22 mouse cellular contexts compared by ENCODE assay signal in the genomic region with DNA sequence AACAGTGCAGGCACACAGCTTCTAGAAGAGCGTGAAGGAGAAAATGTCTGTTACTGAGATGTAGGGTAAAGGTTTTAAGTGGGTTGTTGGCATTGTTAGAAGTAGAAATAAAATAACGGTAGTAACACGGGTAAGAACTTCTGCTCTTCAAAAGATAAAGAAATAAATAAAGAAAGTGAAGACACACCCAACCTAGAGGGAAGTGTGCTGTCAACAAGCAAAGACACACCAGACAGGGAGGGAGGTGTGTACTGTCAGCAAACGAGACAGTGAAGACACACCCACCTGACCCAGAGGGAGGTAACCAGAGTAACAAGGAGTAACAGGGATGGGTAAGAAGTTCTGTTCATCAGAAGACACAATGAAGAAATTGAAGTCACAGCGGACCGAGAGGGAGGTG. TPM values are rescaled to one million over a fixed set of nuclear protein-coding genes. Genes with fewer than 3 reads are reported as not detected.
DNase-seq lines count a peak whose midpoint lies in the region; ATAC-seq and TF ChIP-seq lines count a peak whose summit lies in the region.
"Had no signal": no experiment of that assay in that cellular context is flagged by ENCODE, and none has a peak within 500 bp of the region (broad histone marks: within the 10 kb centered on the region; RNA-seq: fewer than 3 reads in every experiment).

No protein-coding gene starts in this region.

- no peaks in the 10 kb centered on the region for H3K4me1 ChIP-seq in heart, adult 2 months (ENCODE audit: control insufficient read depth, insufficient read depth, low read length)
- peaks cover 6 to 14% of the 10 kb centered on the region in 2 experiments; a peak in 3 of 4 replicates for H3K4me1 ChIP-seq in MEL (ENCODE audit: control insufficient read depth in 1 of 2, insufficient read depth in 2 of 2, low read length in 2 of 2)
- H3K4me1 ChIP-seq: embryonic facial prominence, embryonic 12.5 days; embryonic facial prominence, embryonic 15.5 days; hindbrain, embryonic 13.5 days; intestine, embryonic 15.5 days had no signal

- H3K27me3 ChIP-seq in heart, adult 2 months (ENCODE audit: control insufficient read depth, insufficient read depth, low read length) = no peaks in the 10 kb centered on the region; the same call in 1 of the 2 replicates
- H3K27me3 ChIP-seq in MEL (ENCODE audit: control insufficient read depth in 1 of 2, insufficient read depth in 2 of 2, low read length in 2 of 2) = no peaks in the 10 kb centered on the region; a peak in 1 of 4 replicates
- H3K27me3 ChIP-seq: embryonic facial prominence, embryonic 12.5 days; embryonic facial prominence, embryonic 15.5 days; intestine, embryonic 15.5 days had no signal

- intact Hi-C loops in heart, adult 2 months (cut with DNase I) = no loop called here

- 57% methylated on average over 6 of the region's 6 CpGs for WGBS in heart, adult 2 months

- H3K9ac ChIP-seq in heart, adult 2 months (ENCODE audit: low read depth, low read length) = no peak overlapping the region
- peak overlapping the region; percentile 44; the same call in 1 of the 2 replicates for H3K9ac ChIP-seq in MEL (ENCODE audit: control insufficient read depth, low read depth, low read length, poor library complexity, severe bottlenecking)
- H3K9ac ChIP-seq: embryonic facial prominence, embryonic 12.5 days; embryonic facial prominence, embryonic 15.5 days; forebrain, postnatal 0 days; hindbrain, embryonic 13.5 days; intestine, embryonic 15.5 days had no signal

- no peak overlapping the region for H3K27ac ChIP-seq in heart, adult 2 months
- H3K27ac ChIP-seq in MEL (ENCODE audit: control insufficient read depth, low read depth, low read length) = peak overlapping the region; percentile 88
- H3K27ac ChIP-seq: embryonic facial prominence, embryonic 12.5 days; embryonic facial prominence, embryonic 15.5 days; gastrocnemius, adult 2 months; hindbrain, embryonic 13.5 days; intestine, embryonic 15.5 days had no signal

- no peak for TF ChIP-seq CTCF in heart, adult 2 months (IDR thresholded peaks at IDR 0.05)
- TF ChIP-seq CTCF in MEL (IDR thresholded peaks at IDR 0.05 in 2 of 3, conservative IDR thresholded peaks at IDR 0.05 in 1 of 3; ENCODE audit: control insufficient read depth in 1 of 3, insufficient read depth in 1 of 3, low read depth in 2 of 3, low read length in 3 of 3, poor library complexity in 1 of 3, severe bottlenecking in 1 of 3) = no peak

- no peak for TF ChIP-seq EP300 in heart, adult 2 months (IDR thresholded peaks at IDR 0.05; ENCODE audit: insufficient read depth, low read depth, low read length)
- TF ChIP-seq EP300 in MEL (IDR thresholded peaks at IDR 0.05; ENCODE audit: low read depth in 1 of 2, low read length in 2 of 2) = peak; percentile 75 to 87

- peak; percentile 37 for DNase-seq in heart, adult 11 months
- DNase-seq in heart, adult 2 months = no peak
- DNase-seq in MEL (ENCODE audit: low read depth, low spot score) = peak; percentile 80
- no peak for DNase-seq in adrenal gland, adult 2 months
- no peak for DNase-seq in urinary bladder, postnatal 25 days (ENCODE audit: low spot score)
- DNase-seq: adrenal gland, adult 8-10 months; adrenal gland, postnatal 25 days; cerebellum, adult 18-20 months; cerebellum, adult 9-10 months; cerebellum, postnatal 14 days; forebrain, postnatal 0 days; gastrocnemius, adult 2 months; gastrocnemius, postnatal 14 days had no signal

- no peak for TF ChIP-seq RAD21 in MEL (IDR thresholded peaks at IDR 0.05; ENCODE audit: low read depth, low read length)

- peak; percentile 50; the same call in 1 of the 2 replicates for ATAC-seq in common myeloid progenitor, adult 5-6 weeks (replicated peaks; ENCODE audit: low read depth, poor library complexity, severe bottlenecking)
- ATAC-seq: forebrain, embryonic 14.5 days; forebrain, postnatal 0 days; hindbrain, embryonic 16.5 days; intestine, embryonic 15.5 days had no signal

- H3K9me3 ChIP-seq in MEL (replicated peaks; ENCODE audit: insufficient read depth, low read length) = no peaks in the 10 kb centered on the region
- H3K9me3 ChIP-seq: embryonic facial prominence, embryonic 12.5 days; embryonic facial prominence, embryonic 15.5 days; hindbrain, embryonic 13.5 days; intestine, embryonic 15.5 days had no signal

- no peak overlapping the region for H3K4me3 ChIP-seq in heart, adult 2 months
- H3K4me3 ChIP-seq in MEL (ENCODE audit: control insufficient read depth in 1 of 2, insufficient read depth in 1 of 2, low read depth in 2 of 2, low read length in 2 of 2) = peak overlapping the region; percentile 23 to 45
- H3K4me3 ChIP-seq: embryonic facial prominence, embryonic 12.5 days; embryonic facial prominence, embryonic 15.5 days; gastrocnemius, adult 2 months; hindbrain, embryonic 13.5 days; intestine, embryonic 15.5 days had no signal

- no peaks in the 10 kb centered on the region for H3K79me2 ChIP-seq in heart, adult 2 months (replicated peaks; ENCODE audit: control insufficient read depth, insufficient read depth, low read length)
- no peaks in the 10 kb centered on the region for H3K79me2 ChIP-seq in MEL (ENCODE audit: control insufficient read depth, insufficient read depth, low read length, poor library complexity)

- H3K36me3 ChIP-seq in heart, adult 2 months (ENCODE audit: control insufficient read depth, insufficient read depth, low read length) = no peaks in the 10 kb centered on the region
- peaks cover 0 to 9% of the 10 kb centered on the region in 2 experiments; a peak in 2 of 4 replicates for H3K36me3 ChIP-seq in MEL (ENCODE audit: control insufficient read depth in 1 of 2, insufficient read depth in 2 of 2, low read length in 2 of 2)
- H3K36me3 ChIP-seq: embryonic facial prominence, embryonic 12.5 days; embryonic facial prominence, embryonic 15.5 days; hindbrain, embryonic 13.5 days; intestine, embryonic 15.5 days had no signal

- TF ChIP-seq POLR2A in heart, adult 2 months (IDR thresholded peaks at IDR 0.05; ENCODE audit: insufficient read depth, low read depth, low read length) = no peak
- no peak for TF ChIP-seq POLR2A in MEL (IDR thresholded peaks at IDR 0.05; ENCODE audit: control insufficient read depth in 1 of 2, insufficient read depth in 1 of 2, low read depth in 1 of 2, low read length in 2 of 2, poor library complexity in 1 of 2)

TF ChIP-seq in MEL, 35 proteins besides CTCF, POLR2A, EP300 and RAD21:
- TF ChIP-seq SIN3A (IDR thresholded peaks at IDR 0.05; ENCODE audit: low read length) (peak; percentile 91), TBP (IDR thresholded peaks at IDR 0.05; ENCODE audit: low read depth, low read length) (no peak), SMC3 (IDR thresholded peaks at IDR 0.05; ENCODE audit: low read depth, low read length) (0 out of 2 replicates have a peak, but pooled peaks have one; percentile 1), USF2 (IDR thresholded peaks at IDR 0.05; ENCODE audit: borderline replicate concordance in 1 of 2, insufficient read depth in 1 of 2, low read depth in 1 of 2, low read length in 2 of 2) (no peak), TCF12 (IDR thresholded peaks at IDR 0.05; ENCODE audit: low read depth, low read length) (peak; percentile 50), GATA1 (IDR thresholded peaks at IDR 0.05; ENCODE audit: low read depth, low read length) (peak; percentile 64), BHLHE40 (IDR thresholded peaks at IDR 0.05; ENCODE audit: borderline replicate concordance, low read depth, low read length) (peak; percentile 51; the same call in 1 of the 2 replicates), TAL1 (IDR thresholded peaks at IDR 0.05; ENCODE audit: low read length) (peak; percentile 14; the same call in 1 of the 2 replicates), USF1 (IDR thresholded peaks at IDR 0.05; ENCODE audit: low read depth, low read length) (0 out of 2 replicates have a peak, but pooled peaks have one; percentile 53), ETS1 (IDR thresholded peaks at IDR 0.05; ENCODE audit: low read depth, low read length) (peak; percentile 80), MXI1 (IDR thresholded peaks at IDR 0.05; ENCODE audit: low read depth, low read length) (peak; percentile 67), CHD1 (IDR thresholded peaks at IDR 0.05; ENCODE audit: low read depth, low read length) (no peak), MAX (IDR thresholded peaks at IDR 0.05; ENCODE audit: low read length) (peak; percentile 30; the same call in 1 of the 2 replicates), HCFC1 (IDR thresholded peaks at IDR 0.05; ENCODE audit: low read depth, low read length) (0 out of 2 replicates have a peak, but pooled peaks have one; percentile 15), MYB (IDR thresholded peaks at IDR 0.05; ENCODE audit: low read depth, low read length) (peak; percentile 63)

RNA-seq across cellular contexts. Expression of a gene that starts 6.5 kb away (rescaled TPM):
- not detected for total RNA-seq in heart, adult 2 months (2021)
- polyA plus RNA-seq in heart, adult 2 months (2012; rRNA removed) = 0.06 and 0.45 TPM in 2 replicates
- 0.03 and 0.31 TPM in 2 replicates for total RNA-seq in MEL (2012; rRNA removed)
- polyA plus RNA-seq in MEL (2012; ENCODE audit: insufficient read depth in 1 of 2, insufficient read length in 2 of 2, low read depth in 1 of 2, low replicate concordance in 2 of 2, missing spikeins in 1 of 2) = under 1 TPM in 1 of 2 experiments, not detected in 1; 0.06 TPM
- not detected in 2 replicates for total RNA-seq in common myeloid progenitor, adult 5-6 weeks (2017)
- total RNA-seq in adrenal gland, adult 2 months (2021) = 1 to 10 TPM; 3.2 to 4.8 TPM
- 0.48 and 0.72 TPM in 2 replicates for polyA plus RNA-seq in adrenal gland, adult 2 months (2012; rRNA removed)
- total RNA-seq: heart, postnatal 25 days; hematopoietic stem cell, adult 5-6 weeks had no signal

RNA-seq across cellular contexts. Expression of a gene that starts 39.2 kb away (rescaled TPM):
- total RNA-seq in heart, adult 2 months (2021) = 10 to 100 TPM; 24.0 to 28.1 TPM
- 6.4 and 10.7 TPM in 2 replicates for polyA plus RNA-seq in heart, adult 2 months (2012; rRNA removed)
- 17.8 and 19.3 TPM in 2 replicates for total RNA-seq in MEL (2012; rRNA removed)
- polyA plus RNA-seq in MEL (2012; ENCODE audit: insufficient read depth in 1 of 2, insufficient read length in 2 of 2, low read depth in 1 of 2, low replicate concordance in 2 of 2, missing spikeins in 1 of 2) = 10 to 100 TPM in 1 of 2 experiments, not detected in 1; 14.6 TPM
- total RNA-seq in common myeloid progenitor, adult 5-6 weeks (2017) = 46.2 and 87.7 TPM in 2 replicates
- 10 to 100 TPM; 62.5 to 63.6 TPM for total RNA-seq in adrenal gland, adult 2 months (2021)
- polyA plus RNA-seq in adrenal gland, adult 2 months (2012; rRNA removed) = 11.8 and 18.8 TPM in 2 replicates

Comparison
In these comparisons a context has a peak if more than half of its experiments do, and no peak if none do; other contexts are left out.
1. DNase-seq: peak in heart, adult 11 months (single experiment) and MEL (single experiment); none in heart, adult 2 months (0 of 2), adrenal gland, adult 2 months (single experiment) and urinary bladder, postnatal 25 days (single experiment).